Mouse (Mus musculus): ENCODE results near the gene Hormad1. TPM values are rescaled to one million over a fixed set of nuclear protein-coding genes. Genes with fewer than 3 reads are reported as not detected.
"Not testable (repeated sequence)": the region's sequence is repeated elsewhere in the genome, so short reads cannot be mapped to it uniquely, and the experiment has no call there.

Gene Hormad1
- polyA plus RNA-seq, 1 experiment from 2014 or later, result not detected

DNA sequence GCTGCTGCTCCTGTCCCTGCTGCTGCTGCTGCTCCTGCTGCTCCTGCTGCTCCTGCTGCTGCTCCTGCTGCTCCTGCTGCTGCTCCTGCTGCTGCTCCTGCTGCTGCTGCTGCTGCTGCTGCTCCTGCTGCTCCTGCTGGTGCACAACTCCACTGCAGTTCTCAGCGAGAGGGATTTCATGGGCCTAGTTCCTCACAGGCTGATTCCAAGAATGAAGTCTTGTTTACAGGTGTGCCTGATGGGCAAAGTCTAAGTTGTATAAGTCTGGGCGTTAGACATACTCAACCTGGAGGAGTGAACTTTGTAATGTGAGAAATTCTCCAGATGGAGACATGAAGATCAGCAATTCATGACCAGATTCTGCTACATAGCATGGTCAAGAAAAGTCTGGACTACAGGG lies 34.8 kb upstream of the Hormad1 start:
- Histone ChIP-seq H3K4me1 (ENCODE audit: control insufficient read depth, insufficient read depth, low read length) (no peaks in the 10 kb centered on the region), H3K36me3 (ENCODE audit: control insufficient read depth, insufficient read depth, low read length) (no peaks in the 10 kb centered on the region), H3K4me3 (replicated peaks; ENCODE audit: low read length) (no peak overlapping the region), H3K4me2 (ENCODE audit: low read depth, low read length) (no peak overlapping the region), H3K9ac (ENCODE audit: low read length) (no peak overlapping the region), H3K9me3 (replicated peaks; ENCODE audit: control insufficient read depth, low read length) (no peaks in the 10 kb centered on the region), H3K27me3 (ENCODE audit: control insufficient read depth, insufficient read depth, low read length) (no peaks in the 10 kb centered on the region), H3K27ac (ENCODE audit: low read length) (no peak overlapping the region)
- no peak for ATAC-seq (ENCODE audit: insufficient read depth, low FRiP score)
- WGBS, result 40% methylated on average over 2 of the region's 2 CpGs

DNA sequence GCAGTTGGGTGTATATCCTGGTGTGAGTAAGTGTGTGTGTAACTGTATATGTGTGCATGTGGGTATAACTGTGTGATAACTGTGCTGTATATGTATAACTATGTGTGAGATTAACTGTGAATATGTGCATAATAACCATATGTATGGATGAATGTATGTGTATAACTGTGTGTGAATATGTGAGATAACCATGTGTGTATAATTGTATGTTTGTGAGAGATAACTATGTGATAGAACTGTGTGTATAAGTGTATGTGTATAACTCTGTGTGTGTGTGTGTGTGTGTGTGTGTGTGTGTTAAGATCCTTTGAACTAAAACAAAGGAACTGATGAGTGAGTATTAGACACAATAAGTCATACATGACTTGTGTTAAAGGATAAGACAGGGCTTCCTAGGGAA lies 33.4 kb upstream of the Hormad1 start:
- ATAC-seq (ENCODE audit: insufficient read depth, low FRiP score), result no peak
- no peaks in the 10 kb centered on the region for H3K36me3 ChIP-seq (ENCODE audit: control insufficient read depth, insufficient read depth, low read length)
- no peak overlapping the region for H3K4me2 ChIP-seq (ENCODE audit: low read depth, low read length)
- H3K4me1 ChIP-seq (ENCODE audit: control insufficient read depth, insufficient read depth, low read length), result no peaks in the 10 kb centered on the region
- H3K9ac ChIP-seq (ENCODE audit: low read length), result no peak overlapping the region
- no peak overlapping the region for H3K27ac ChIP-seq (ENCODE audit: low read length)
- no peaks in the 10 kb centered on the region for H3K9me3 ChIP-seq (replicated peaks; ENCODE audit: control insufficient read depth, low read length)
- H3K27me3 ChIP-seq (ENCODE audit: control insufficient read depth, insufficient read depth, low read length), result no peaks in the 10 kb centered on the region
- H3K4me3 ChIP-seq (replicated peaks; ENCODE audit: low read length), result no peak overlapping the region

DNA sequence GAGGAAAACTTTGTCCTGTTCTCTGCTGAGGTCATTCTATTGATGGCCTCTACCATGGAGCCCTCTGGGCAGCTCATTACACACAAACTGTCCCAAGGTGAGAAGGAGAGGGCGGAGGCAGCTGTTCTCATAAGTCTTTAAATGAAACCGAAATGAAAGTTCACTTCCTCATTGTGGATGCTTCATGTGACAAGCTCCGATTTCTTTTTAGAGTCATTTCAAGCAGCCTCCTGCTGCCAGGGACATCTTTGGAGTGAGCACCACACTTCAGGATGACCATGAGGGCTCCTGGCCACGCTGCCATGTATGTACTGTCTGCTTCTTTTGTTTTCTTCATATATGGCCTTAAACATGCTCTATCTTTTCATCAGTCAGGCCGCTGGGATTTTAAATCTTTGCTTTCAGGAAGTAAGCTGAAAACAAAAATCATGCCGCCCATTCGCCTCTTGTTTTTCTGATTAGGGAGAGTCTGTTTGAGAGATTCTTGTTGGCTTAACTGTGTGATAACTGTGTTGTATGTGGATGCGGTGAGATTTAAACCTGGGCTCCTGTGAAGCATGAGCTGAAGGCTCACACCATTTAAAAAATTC lies 32.8 kb upstream of the Hormad1 start, which contains the start of gene Ctss:
Ctss (plus strand) TSS at position 165 of the 590 bp plus-strand sequence.
- Histone ChIP-seq H3K27ac (ENCODE audit: low read length) (no peak within 1 kb of the TSS), H3K9ac (ENCODE audit: low read length) (no peak within 1 kb of the TSS), H3K36me3 (ENCODE audit: control insufficient read depth, insufficient read depth, low read length) (no peaks in the 10 kb centered on the region), H3K4me2 (ENCODE audit: low read depth, low read length) (no peak within 1 kb of the TSS), H3K9me3 (replicated peaks; ENCODE audit: control insufficient read depth, low read length) (no peaks in the 10 kb centered on the region), H3K4me3 (replicated peaks; ENCODE audit: low read length) (no peak within 1 kb of the TSS), H3K4me1 (ENCODE audit: control insufficient read depth, insufficient read depth, low read length) (no peaks in the 10 kb centered on the region), H3K27me3 (ENCODE audit: control insufficient read depth, insufficient read depth, low read length) (no peaks in the 10 kb centered on the region)
- 76% methylated on average over 8 of the region's 8 CpGs for WGBS
- no peak for ATAC-seq (ENCODE audit: insufficient read depth, low FRiP score)

DNA sequence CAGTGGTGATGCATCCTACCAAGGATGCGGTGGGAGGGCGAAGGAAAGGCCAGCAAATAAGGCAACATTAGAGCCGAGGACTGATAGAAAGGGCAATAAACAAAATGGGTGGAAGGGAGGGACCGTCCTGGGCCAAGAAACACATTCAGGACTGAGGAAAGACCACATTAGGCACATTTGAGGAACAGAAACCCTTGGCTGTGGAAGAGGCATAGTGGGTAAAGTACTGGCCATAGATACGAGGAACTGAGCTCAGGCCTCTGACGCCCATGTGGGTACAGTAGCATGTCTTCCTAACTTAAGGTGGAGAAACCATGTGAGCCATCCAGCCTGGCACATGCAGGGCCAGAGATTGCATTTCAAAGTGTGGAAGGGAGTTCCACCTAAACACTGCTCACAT lies 29.7 kb upstream of the Hormad1 start:
- no peak overlapping the region for H3K9ac ChIP-seq (ENCODE audit: low read length)
- no peak for ATAC-seq (ENCODE audit: insufficient read depth, low FRiP score)
- no peak overlapping the region for H3K4me3 ChIP-seq (replicated peaks; ENCODE audit: low read length)
- 81% methylated on average over 6 of the region's 6 CpGs for WGBS
- H3K36me3 ChIP-seq (ENCODE audit: control insufficient read depth, insufficient read depth, low read length), result no peaks in the 10 kb centered on the region
- no peaks in the 10 kb centered on the region for H3K27me3 ChIP-seq (ENCODE audit: control insufficient read depth, insufficient read depth, low read length)
- no peaks in the 10 kb centered on the region for H3K9me3 ChIP-seq (replicated peaks; ENCODE audit: control insufficient read depth, low read length)
- no peaks in the 10 kb centered on the region for H3K4me1 ChIP-seq (ENCODE audit: control insufficient read depth, insufficient read depth, low read length)
- H3K27ac ChIP-seq (ENCODE audit: low read length), result no peak overlapping the region
- no peak overlapping the region for H3K4me2 ChIP-seq (ENCODE audit: low read depth, low read length)

DNA sequence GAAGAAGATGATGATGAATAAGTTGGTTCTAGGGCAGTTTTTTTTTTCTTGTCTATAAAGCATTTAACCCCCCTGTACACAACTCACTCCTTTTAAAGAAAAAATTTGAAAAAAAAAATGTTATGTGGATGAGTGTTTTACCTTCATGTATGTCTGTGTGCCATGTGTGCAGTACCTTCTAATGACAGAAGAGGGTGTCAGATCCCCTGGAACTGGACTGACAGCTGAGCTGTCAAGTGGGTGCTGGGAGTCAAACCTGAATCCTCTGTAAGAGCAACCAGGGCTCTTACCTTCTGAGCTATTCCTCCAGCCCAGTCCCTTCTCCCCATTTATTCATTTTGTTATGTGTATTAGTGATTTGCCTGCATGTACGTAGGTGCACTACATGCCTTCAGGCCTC lies 28.5 kb upstream of the Hormad1 start:
- H3K4me1 ChIP-seq (ENCODE audit: control insufficient read depth, insufficient read depth, low read length), result no peaks in the 10 kb centered on the region
- H3K9ac ChIP-seq (ENCODE audit: low read length), result no peak overlapping the region
- H3K36me3 ChIP-seq (ENCODE audit: control insufficient read depth, insufficient read depth, low read length), result no peaks in the 10 kb centered on the region
- no peaks in the 10 kb centered on the region for H3K9me3 ChIP-seq (replicated peaks; ENCODE audit: control insufficient read depth, low read length)
- no peak overlapping the region for H3K4me2 ChIP-seq (ENCODE audit: low read depth, low read length)
- no peaks in the 10 kb centered on the region for H3K27me3 ChIP-seq (ENCODE audit: control insufficient read depth, insufficient read depth, low read length)
- no peak for ATAC-seq (ENCODE audit: insufficient read depth, low FRiP score)
- H3K27ac ChIP-seq (ENCODE audit: low read length), result no peak overlapping the region
- H3K4me3 ChIP-seq (replicated peaks; ENCODE audit: low read length), result no peak overlapping the region
- WGBS, result 83% methylated on average over 1 of the region's 1 CpGs

DNA sequence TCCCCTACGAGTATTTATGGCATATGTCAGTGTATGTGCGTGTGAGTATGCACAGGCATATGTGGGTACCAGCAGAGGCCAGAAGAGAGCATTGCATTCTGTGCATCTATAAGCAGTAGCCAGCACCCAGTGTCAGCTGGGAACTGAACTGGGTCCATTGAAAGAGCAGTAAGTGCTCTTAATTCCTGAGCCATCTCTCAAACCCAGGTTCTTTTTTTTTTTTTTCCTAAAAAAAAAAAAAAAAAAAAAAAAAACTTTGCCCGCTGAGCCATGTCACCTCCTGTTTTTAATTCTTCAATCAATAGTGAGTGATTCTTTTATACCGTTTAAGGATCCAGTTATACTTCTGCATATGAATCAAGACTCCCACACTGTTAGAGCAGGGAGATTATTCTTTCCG lies 26.1 kb upstream of the Hormad1 start:
- 93% methylated on average over 5 of the region's 5 CpGs for WGBS
- H3K27me3 ChIP-seq (ENCODE audit: control insufficient read depth, insufficient read depth, low read length), result no peaks in the 10 kb centered on the region
- H3K4me3 ChIP-seq (replicated peaks; ENCODE audit: low read length), result no peak overlapping the region
- H3K4me1 ChIP-seq (ENCODE audit: control insufficient read depth, insufficient read depth, low read length), result no peaks in the 10 kb centered on the region
- no peaks in the 10 kb centered on the region for H3K9me3 ChIP-seq (replicated peaks; ENCODE audit: control insufficient read depth, low read length)
- H3K4me2 ChIP-seq (ENCODE audit: low read depth, low read length), result no peak overlapping the region
- no peak overlapping the region for H3K9ac ChIP-seq (ENCODE audit: low read length)
- H3K27ac ChIP-seq (ENCODE audit: low read length), result no peak overlapping the region
- no peaks in the 10 kb centered on the region for H3K36me3 ChIP-seq (ENCODE audit: control insufficient read depth, insufficient read depth, low read length)
- no peak for ATAC-seq (ENCODE audit: insufficient read depth, low FRiP score)

DNA sequence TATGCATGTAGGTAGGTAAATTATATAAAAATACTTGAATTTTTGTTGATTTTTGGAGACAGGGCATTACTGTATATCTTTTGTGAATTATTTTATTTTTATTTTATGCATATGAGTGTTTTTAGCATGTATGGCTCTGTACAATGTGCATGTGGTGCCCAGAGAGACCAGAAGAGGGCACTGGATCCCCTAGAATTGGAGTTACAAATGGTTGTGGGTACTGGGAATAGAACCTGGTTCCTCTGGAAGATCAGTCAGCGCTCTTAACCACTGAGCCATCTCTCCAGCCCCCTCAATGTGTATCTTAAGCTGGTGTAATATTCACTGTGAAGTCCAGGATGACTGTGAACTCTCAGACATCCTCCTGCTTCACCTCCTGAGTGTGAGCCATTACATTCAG lies 24.6 kb upstream of the Hormad1 start:
- Histone ChIP-seq H3K9ac (ENCODE audit: low read length) (no peak overlapping the region), H3K36me3 (ENCODE audit: control insufficient read depth, insufficient read depth, low read length) (no peaks in the 10 kb centered on the region), H3K9me3 (replicated peaks; ENCODE audit: control insufficient read depth, low read length) (no peaks in the 10 kb centered on the region), H3K27me3 (ENCODE audit: control insufficient read depth, insufficient read depth, low read length) (no peaks in the 10 kb centered on the region), H3K4me1 (ENCODE audit: control insufficient read depth, insufficient read depth, low read length) (no peaks in the 10 kb centered on the region), H3K4me2 (ENCODE audit: low read depth, low read length) (no peak overlapping the region), H3K4me3 (replicated peaks; ENCODE audit: low read length) (no peak overlapping the region), H3K27ac (ENCODE audit: low read length) (no peak overlapping the region)
- WGBS, result 86% methylated on average over 1 of the region's 1 CpGs
- ATAC-seq (ENCODE audit: insufficient read depth, low FRiP score), result no peak

DNA sequence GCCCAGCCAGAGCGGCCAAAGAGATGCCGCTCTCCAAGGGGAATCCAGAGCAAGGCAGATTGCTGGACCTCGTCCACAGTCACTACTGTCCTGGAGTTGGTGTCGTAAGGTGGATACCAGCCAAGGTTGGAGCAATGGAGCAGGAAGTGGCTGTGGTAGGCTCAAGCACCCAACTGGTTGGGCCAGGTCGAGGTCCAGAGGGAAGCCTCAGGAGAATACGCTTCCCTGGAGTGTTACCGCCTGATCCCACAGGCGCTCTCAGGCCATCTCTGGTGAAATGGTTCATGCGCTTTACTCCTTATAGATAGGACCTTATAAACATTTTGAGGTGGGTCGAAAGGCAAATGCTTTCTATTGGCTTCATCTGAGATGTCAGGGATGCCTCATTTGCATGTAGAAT lies 20.5 kb upstream of the Hormad1 start:
- H3K27ac ChIP-seq (ENCODE audit: low read length), result no peak overlapping the region
- H3K36me3 ChIP-seq (ENCODE audit: control insufficient read depth, insufficient read depth, low read length), result no peaks in the 10 kb centered on the region
- no peak overlapping the region for H3K4me3 ChIP-seq (replicated peaks; ENCODE audit: low read length)
- H3K4me2 ChIP-seq (ENCODE audit: low read depth, low read length), result no peak overlapping the region
- no peak overlapping the region for H3K9ac ChIP-seq (ENCODE audit: low read length)
- 88% methylated on average over 10 of the region's 10 CpGs for WGBS
- no peak for ATAC-seq (ENCODE audit: insufficient read depth, low FRiP score)
- no peaks in the 10 kb centered on the region for H3K9me3 ChIP-seq (replicated peaks; ENCODE audit: control insufficient read depth, low read length)
- no peaks in the 10 kb centered on the region for H3K4me1 ChIP-seq (ENCODE audit: control insufficient read depth, insufficient read depth, low read length)
- H3K27me3 ChIP-seq (ENCODE audit: control insufficient read depth, insufficient read depth, low read length), result no peaks in the 10 kb centered on the region

DNA sequence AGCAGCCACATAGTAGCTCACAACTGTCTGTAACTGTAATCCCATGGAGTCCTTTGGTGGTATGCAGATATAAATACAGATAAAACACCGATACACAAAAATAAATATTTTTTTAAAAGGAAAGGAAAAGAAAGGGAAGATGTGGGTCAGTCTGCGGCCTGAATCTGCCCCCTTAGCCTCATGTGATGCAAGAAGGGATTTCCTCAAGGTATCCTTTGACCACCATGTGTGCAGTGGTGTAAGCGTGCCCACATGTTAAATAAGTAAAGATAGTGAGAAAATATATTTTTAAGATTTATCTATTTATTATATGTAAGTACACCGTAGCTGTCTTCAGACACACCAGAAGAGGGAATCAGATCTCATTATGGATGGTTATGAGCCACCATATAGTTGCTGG lies 19.6 kb upstream of the Hormad1 start:
- H3K9ac ChIP-seq (ENCODE audit: low read length), result no peak overlapping the region
- no peak for ATAC-seq (ENCODE audit: insufficient read depth, low FRiP score)
- no peaks in the 10 kb centered on the region for H3K9me3 ChIP-seq (replicated peaks; ENCODE audit: control insufficient read depth, low read length)
- no peaks in the 10 kb centered on the region for H3K36me3 ChIP-seq (ENCODE audit: control insufficient read depth, insufficient read depth, low read length)
- no peak overlapping the region for H3K4me3 ChIP-seq (replicated peaks; ENCODE audit: low read length)
- 93% methylated on average over 4 of the region's 4 CpGs for WGBS
- no peak overlapping the region for H3K27ac ChIP-seq (ENCODE audit: low read length)
- no peaks in the 10 kb centered on the region for H3K4me1 ChIP-seq (ENCODE audit: control insufficient read depth, insufficient read depth, low read length)
- H3K4me2 ChIP-seq (ENCODE audit: low read depth, low read length), result no peak overlapping the region
- H3K27me3 ChIP-seq (ENCODE audit: control insufficient read depth, insufficient read depth, low read length), result no peaks in the 10 kb centered on the region

DNA sequence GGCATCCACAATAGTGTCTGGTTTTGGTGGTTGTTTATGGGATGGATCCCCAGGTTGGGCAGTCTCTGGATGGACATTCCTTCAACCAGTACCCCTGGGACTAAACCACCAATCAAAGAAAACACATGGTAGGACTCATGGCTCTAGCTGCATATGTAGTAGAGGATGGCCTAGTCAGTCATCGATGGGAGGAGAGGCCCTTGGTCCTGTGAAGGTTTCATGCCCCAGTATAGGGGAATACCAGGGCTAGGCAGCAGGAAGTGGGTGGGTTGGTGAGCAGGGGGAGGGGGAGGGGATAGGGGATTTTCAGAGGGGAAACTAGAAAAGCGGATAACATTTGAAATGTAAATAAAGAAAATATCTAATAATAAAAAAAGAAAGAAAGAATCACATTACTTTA lies 18.3 kb upstream of the Hormad1 start:
- not testable (repeated sequence) for H3K36me3 ChIP-seq (ENCODE audit: control insufficient read depth, insufficient read depth, low read length); H3K9me3 ChIP-seq (replicated peaks; ENCODE audit: control insufficient read depth, low read length); H3K4me1 ChIP-seq (ENCODE audit: control insufficient read depth, insufficient read depth, low read length); H3K4me3 ChIP-seq (replicated peaks; ENCODE audit: low read length); H3K27ac ChIP-seq (ENCODE audit: low read length); ATAC-seq (ENCODE audit: insufficient read depth, low FRiP score); H3K4me2 ChIP-seq (ENCODE audit: low read depth, low read length); H3K27me3 ChIP-seq (ENCODE audit: control insufficient read depth, insufficient read depth, low read length); H3K9ac ChIP-seq (ENCODE audit: low read length)
- 65% methylated on average over 2 of the region's 2 CpGs for WGBS

Data from stomach, embryonic 16.5 days (tissue).